Mouse (Mus musculus): ENCODE measurements around the gene Nqo2. TPM values are rescaled to one million over a fixed set of nuclear protein-coding genes. Genes with fewer than 3 reads are reported as not detected.

The Nqo2 gene
- polyA plus RNA-seq, 1 experiment from 2014 or later: 23.4 TPM

Other genes with a start within 250 kb of the Nqo2 start
- gene Serpinb6e, start 121.3 kb upstream of the Nqo2 start, polyA plus RNA-seq (2014; fragmentation: Nextera tagmentation; extraction: Ambion mirVana): not detected in 2 replicates
- gene Serpinb6c, start 59.0 kb upstream of the Nqo2 start, polyA plus RNA-seq (2014; fragmentation: Nextera tagmentation; extraction: Ambion mirVana): 0.25 TPM in 1 of 2 replicates, not detected in the other
- 8.9 and 10.1 TPM in 2 replicates for gene Ripk1, start 37.7 kb downstream of the Nqo2 start, polyA plus RNA-seq (2014; fragmentation: Nextera tagmentation; extraction: Ambion mirVana)
- gene Serpinb6a, start 38.1 kb downstream of the Nqo2 start, polyA plus RNA-seq (2014; fragmentation: Nextera tagmentation; extraction: Ambion mirVana): 36.1 and 38.7 TPM in 2 replicates
- gene Bphl, start 72.9 kb downstream of the Nqo2 start, polyA plus RNA-seq (2014; fragmentation: Nextera tagmentation; extraction: Ambion mirVana): 30.3 and 31.1 TPM in 2 replicates
- gene Tubb2a, start 113.3 kb downstream of the Nqo2 start, polyA plus RNA-seq (2014; fragmentation: Nextera tagmentation; extraction: Ambion mirVana): 422 and 447 TPM in 2 replicates
- 318 and 341 TPM in 2 replicates for gene Tubb2b, start 165.8 kb downstream of the Nqo2 start, polyA plus RNA-seq (2014; fragmentation: Nextera tagmentation; extraction: Ambion mirVana)
- gene Psmg4, start 198.3 kb downstream of the Nqo2 start, polyA plus RNA-seq (2014; fragmentation: Nextera tagmentation; extraction: Ambion mirVana): 92.0 and 95.8 TPM in 2 replicates